Comparison of ENCODE assay signal across 28 mouse cellular contexts in genomic region chr12:99364201-99364600, GRCm38 (mm10).
A peak's percentile ranks its signal among the peaks of the same experiment; 100 is the strongest.
DNase-seq lines count a peak whose midpoint lies in the region; ATAC-seq lines count a peak whose summit lies in the region.
"Had no signal": no experiment of that assay in that cellular context is flagged by ENCODE, and none has a peak within 500 bp of the region (broad histone marks: within the 10 kb centered on the region; RNA-seq: fewer than 3 reads in every experiment).

No protein-coding gene starts in this region.

- DNase-seq in forebrain, embryonic 14.5 days (ENCODE audit: low spot score): no peak
- DNase-seq in forebrain, embryonic 11.5 days (ENCODE audit: low spot score): no peak
- DNase-seq in left cerebral cortex, postnatal 4 days: peak; percentile 72
- no peak for DNase-seq in left cerebral cortex, postnatal 10 days (ENCODE audit: extremely low spot score in 1 of 2, low spot score in 2 of 2)
- peak; percentile 85 to 90 for DNase-seq in cerebellum, adult 18-20 months
- peak; percentile 81 to 87 for DNase-seq in cerebellum, postnatal 14 days
- no peak for DNase-seq in embryo, embryonic 9.5 days (ENCODE audit: extremely low spot score)
- DNase-seq in layer of hippocampus, adult 18-20 months (ENCODE audit: low spot score in 2 of 2): no peak
- DNase-seq: adrenal gland, postnatal 10 days; gastrocnemius, postnatal 25 days; heart, adult 18-20 months; heart, postnatal 10 days; kidney, adult 18-20 months; kidney, postnatal 4 days; lung, adult 2 months; retina, postnatal 1 day; right cerebral cortex, postnatal 25 days; thymus, postnatal 25 days had no signal

- 49% methylated on average over 6 of the region's 6 CpGs for WGBS in forebrain, embryonic 14.5 days
- 88% methylated on average over 6 of the region's 6 CpGs for WGBS in forebrain, embryonic 11.5 days

- no peaks in the 10 kb centered on the region for H3K36me3 ChIP-seq in forebrain, embryonic 14.5 days (ENCODE audit: control insufficient read depth, insufficient read depth, low read length)
- H3K36me3 ChIP-seq in forebrain, embryonic 11.5 days (ENCODE audit: control insufficient read depth, insufficient read depth, low read length): no peaks in the 10 kb centered on the region
- H3K36me3 ChIP-seq: heart, embryonic 12.5 days; hindbrain, embryonic 12.5 days; limb, embryonic 12.5 days; midbrain, embryonic 13.5 days; neural tube, embryonic 13.5 days had no signal

- peaks cover 11% of the 10 kb centered on the region for H3K4me1 ChIP-seq in forebrain, embryonic 14.5 days (ENCODE audit: control insufficient read depth, insufficient read depth, low read length)
- H3K4me1 ChIP-seq in forebrain, embryonic 11.5 days (replicated peaks; ENCODE audit: control insufficient read depth, insufficient read depth, low read length): peaks cover 7% of the 10 kb centered on the region

- H3K27me3 ChIP-seq in forebrain, embryonic 14.5 days (replicated peaks; ENCODE audit: control insufficient read depth, insufficient read depth, low read length): no peaks in the 10 kb centered on the region
- H3K27me3 ChIP-seq in forebrain, embryonic 11.5 days (ENCODE audit: control insufficient read depth, insufficient read depth, low read length): no peaks in the 10 kb centered on the region
- H3K27me3 ChIP-seq: heart, embryonic 12.5 days; hindbrain, embryonic 12.5 days; limb, embryonic 12.5 days; midbrain, embryonic 13.5 days; neural tube, embryonic 13.5 days had no signal

- no peak overlapping the region for H3K9ac ChIP-seq in forebrain, embryonic 14.5 days (ENCODE audit: low read length)
- H3K9ac ChIP-seq in forebrain, embryonic 11.5 days (ENCODE audit: low read length): no peak overlapping the region
- H3K9ac ChIP-seq: heart, embryonic 12.5 days; hindbrain, embryonic 12.5 days; limb, embryonic 12.5 days; midbrain, embryonic 13.5 days; neural tube, embryonic 13.5 days had no signal

- H3K9me3 ChIP-seq in forebrain, embryonic 14.5 days (replicated peaks; ENCODE audit: control insufficient read depth, low read length): no peaks in the 10 kb centered on the region
- no peaks in the 10 kb centered on the region for H3K9me3 ChIP-seq in forebrain, embryonic 11.5 days (ENCODE audit: control insufficient read depth, low read length)
- H3K9me3 ChIP-seq: embryonic facial prominence, embryonic 10.5 days; forebrain, embryonic 10.5 days; heart, embryonic 12.5 days; hindbrain, embryonic 12.5 days; limb, embryonic 12.5 days; midbrain, embryonic 13.5 days; neural tube, embryonic 13.5 days had no signal

- intact Hi-C loops in left cerebral cortex, postnatal 4 days (cut with DNase I): no loop called here
- intact Hi-C loops in left cerebral cortex, postnatal 10 days (cut with DNase I): no loop called here

- no peak overlapping the region for H3K27ac ChIP-seq in forebrain, embryonic 14.5 days (ENCODE audit: low read depth, low read length)
- no peak overlapping the region for H3K27ac ChIP-seq in forebrain, embryonic 11.5 days (ENCODE audit: low read depth, low read length)
- H3K27ac ChIP-seq: forebrain, embryonic 10.5 days; hindbrain, embryonic 12.5 days; limb, embryonic 12.5 days; midbrain, embryonic 13.5 days had no signal

- H3K4me2 ChIP-seq in forebrain, embryonic 14.5 days (ENCODE audit: low read length): no peak overlapping the region
- H3K4me2 ChIP-seq in forebrain, embryonic 11.5 days (ENCODE audit: low read depth, low read length, severe bottlenecking): no peak overlapping the region
- H3K4me2 ChIP-seq: heart, embryonic 12.5 days; hindbrain, embryonic 12.5 days; limb, embryonic 12.5 days; liver, embryonic 11.5 days; midbrain, embryonic 13.5 days; neural tube, embryonic 13.5 days had no signal

- ATAC-seq in forebrain, embryonic 14.5 days: peak; percentile 31; the same call in 1 of the 2 replicates
- no peak for ATAC-seq in forebrain, embryonic 11.5 days (replicated peaks; ENCODE audit: low FRiP score)
- ATAC-seq: activated CD4-positive, CD25-positive, alpha-beta regulatory T cell, adult 4 months; inflammation-experienced regulatory T-cells, adult 6 months; midbrain, embryonic 13.5 days had no signal

- no peak overlapping the region for H3K4me3 ChIP-seq in forebrain, embryonic 14.5 days (ENCODE audit: low read depth, low read length)
- H3K4me3 ChIP-seq in forebrain, embryonic 11.5 days (ENCODE audit: low read depth, low read length): no peak overlapping the region
- H3K4me3 ChIP-seq: embryonic facial prominence, embryonic 10.5 days; forebrain, embryonic 10.5 days; heart, embryonic 12.5 days; hindbrain, embryonic 12.5 days; limb, embryonic 12.5 days; midbrain, embryonic 13.5 days; neural tube, embryonic 13.5 days had no signal

Comparison
In these comparisons a context has a peak if more than half of its experiments do, and no peak if none do; other contexts are left out.
1. DNase-seq: peak in left cerebral cortex, postnatal 4 days (single experiment), cerebellum, adult 18-20 months (2 of 2) and cerebellum, postnatal 14 days (2 of 2); none in forebrain, embryonic 14.5 days (single experiment), forebrain, embryonic 11.5 days (single experiment), left cerebral cortex, postnatal 10 days (0 of 2), embryo, embryonic 9.5 days (single experiment) and layer of hippocampus, adult 18-20 months (0 of 2).